Mouse (Mus musculus): Measurements from ENCODE around the gene P2rx3.

DNA sequence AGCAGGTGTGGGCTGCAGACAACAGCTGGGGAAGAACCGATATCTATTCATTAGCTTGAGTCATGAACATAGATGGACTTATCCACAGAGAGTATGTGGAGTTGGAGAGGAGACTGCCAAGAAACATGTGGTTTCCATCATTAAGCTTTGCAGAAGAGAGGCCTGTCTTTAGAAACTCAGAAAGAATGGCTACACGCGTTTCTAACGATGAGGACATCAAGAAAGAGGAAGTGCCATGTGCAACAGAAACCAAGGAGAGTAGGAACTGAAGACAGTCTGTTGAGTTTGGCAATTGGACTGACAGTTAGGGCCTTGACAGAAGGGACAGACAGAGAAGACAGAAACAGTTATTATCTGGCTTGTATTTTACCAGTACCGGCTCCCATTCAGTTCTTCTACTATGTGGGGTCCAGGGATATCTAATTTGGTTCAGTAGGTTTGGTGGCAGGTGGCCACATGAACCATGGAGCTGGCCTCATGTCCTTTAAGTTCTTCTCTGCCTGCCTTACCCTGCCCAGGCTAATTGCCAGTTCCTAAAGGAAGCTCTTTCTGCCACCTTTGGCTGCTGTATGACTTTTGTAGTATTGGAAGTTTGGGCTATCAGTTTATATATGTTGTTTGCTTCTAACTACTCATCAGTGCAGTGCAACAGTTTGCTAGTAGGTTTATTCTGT, 69.8 kb downstream of the P2rx3 start:
- TF ChIP-seq CTCF (IDR thresholded peaks at IDR 0.05; ENCODE audit: low read depth) (no peak), EP300 (IDR thresholded peaks at IDR 0.05; ENCODE audit: low read depth) (no peak)
